Mouse (Mus musculus) ES-E14 (cell line): ENCODE measurements around the gene Maz. TPM values are rescaled to one million over a fixed set of nuclear protein-coding genes. Genes with fewer than 3 reads are reported as not detected.

Experiments used
- DNase-seq: peaks from one replicate; pipeline ENCODE4 v3.0.0-alpha.2; 2013; ENCODE audit warnings: low read depth, low spot score
- H3K27ac ChIP-seq: 2 replicates; pipeline ENCODE4 v1.5.1; 2012; ENCODE audit warnings: low read depth, mild to moderate bottlenecking, low read length, moderate library complexity, mixed read lengths; ENCODE audit not compliant: poor library complexity, insufficient read depth, severe bottlenecking
- H3K36me3 ChIP-seq: 2 replicates; pipeline ENCODE4 v1.6.1; 2012; ENCODE audit warnings: mild to moderate bottlenecking, low read length, moderate library complexity, mixed read lengths; ENCODE audit not compliant: control insufficient read depth, poor library complexity, insufficient read depth, severe bottlenecking
- H3K4me1 ChIP-seq, 2 experiments: fragments of 150-350 bp in 1 of 2; sonication (generic) in 1 of 2; 2 replicates each; pipeline ENCODE4 v1.6.1; 2012; ENCODE audit warnings: low read length in 2 of 2, mild to moderate bottlenecking in 1 of 2, mixed read lengths in 1 of 2; ENCODE audit not compliant: control insufficient read depth in 2 of 2, insufficient read depth in 2 of 2, poor library complexity in 1 of 2
- H3K4me3 ChIP-seq, 2 experiments: fragments of 150-350 bp in 1 of 2; sonication (generic) in 1 of 2; 2 replicates each; pipeline ENCODE4 v1.5.1; 2012; ENCODE audit warnings: low read length in 2 of 2, low read depth in 1 of 2, mild to moderate bottlenecking in 1 of 2, mixed read lengths in 1 of 2; ENCODE audit not compliant: insufficient read depth in 1 of 2, poor library complexity in 1 of 2, severe bottlenecking in 1 of 2
- H3K9ac ChIP-seq: 2 replicates; pipeline ENCODE4 v1.6.1; 2012; ENCODE audit warnings: low read depth, mild to moderate bottlenecking, low read length, mixed read lengths; ENCODE audit not compliant: poor library complexity, insufficient read depth, severe bottlenecking
- H3K9me3 ChIP-seq: fragments of 150-350 bp; sonication (generic); 2 replicates; pipeline ENCODE4 v1.6.1; 2012; ENCODE audit warnings: low read depth, mild to moderate bottlenecking, low read length; ENCODE audit not compliant: control insufficient read depth, insufficient read depth
- CHD2 ChIP-seq: IDR thresholded peaks from 2 replicates; pipeline ENCODE4 v1.6.1; 2014; ENCODE audit warnings: mild to moderate bottlenecking, low read depth, low read length, inconsistent platforms
- HCFC1 ChIP-seq: IDR thresholded peaks from 2 replicates; pipeline ENCODE4 v1.6.1; 2012; ENCODE audit warnings: low read length, inconsistent platforms, borderline replicate concordance; ENCODE audit not compliant: insufficient read depth
- MAFK ChIP-seq: IDR thresholded peaks from 2 replicates; pipeline ENCODE4 v1.6.1; 2014; ENCODE audit warnings: mild to moderate bottlenecking, low read depth, low read length, inconsistent platforms; ENCODE audit not compliant: insufficient read depth
- ZC3H11A ChIP-seq: IDR thresholded peaks from 2 replicates; pipeline ENCODE4 v1.6.1; 2012; ENCODE audit warnings: low read depth, mild to moderate bottlenecking, inconsistent platforms, low read length, borderline replicate concordance
- ZNF384 ChIP-seq: IDR thresholded peaks from 2 replicates; pipeline ENCODE4 v1.6.1; 2012; ENCODE audit warnings: low read depth, low read length, inconsistent platforms
- in situ Hi-C, 2 experiments: fragments of 600-800 bp; cut with MboI; formaldehyde crosslinking; loops; one replicate each; pipeline ENCODE4 v1.15.1; 2025; ENCODE audit warnings: low sequenced_read_pairs in 2 of 2, inconsistent platforms in 1 of 2; ENCODE audit not compliant: unreplicated experiment in 2 of 2
- total RNA-seq: library from RNA; depleted of rRNA; stranded (reverse); fragments of 300-350 nt; gene quantifications from 2 replicates; pipeline ENCODE4 v1.2.3, GENCODE M21; 2012

Maz gene
- total RNA-seq, 1 experiment, result 134 TPM

GRCm38 (mm10) chr7:127019306-127019960, 7.4 kb downstream of the Maz start:
- Histone ChIP-seq H3K9ac (no peak overlapping the region; the same call in 1 of the 2 replicates), H3K27ac (no peak overlapping the region), H3K4me1 (peaks cover 5 to 16% of the 10 kb centered on the region in 2 experiments; a peak in 2 of 4 replicates), H3K9me3 (no peaks in the 10 kb centered on the region), H3K4me3 (no peak overlapping the region), H3K36me3 (peaks cover 33% of the 10 kb centered on the region)
- in situ Hi-C loops, result no loop called here
- TF ChIP-seq HCFC1, result no peak
- no peak for TF ChIP-seq CHD2
- TF ChIP-seq ZNF384, result no peak
- TF ChIP-seq MAFK, result no peak
- TF ChIP-seq ZC3H11A, result no peak
- DNase-seq, result no peak

GRCm38 (mm10) chr7:127018416-127019305, 8.2 kb downstream of the Maz start:
- H3K27ac ChIP-seq, result no peak overlapping the region

GRCm38 (mm10) chr7:127017950-127018345, 8.9 kb downstream of the Maz start:
- H3K4me3 ChIP-seq, result no peak overlapping the region
- in situ Hi-C loops, result no loop called here
- no peaks in the 10 kb centered on the region for H3K9me3 ChIP-seq
- H3K27ac ChIP-seq, result no peak overlapping the region
- TF ChIP-seq MAFK, result no peak
- TF ChIP-seq HCFC1, result no peak
- no peak for TF ChIP-seq CHD2
- no peak for TF ChIP-seq ZNF384
- no peak for TF ChIP-seq ZC3H11A
- no peak for DNase-seq
- peaks cover 4 to 11% of the 10 kb centered on the region in 2 experiments; a peak in 3 of 4 replicates for H3K4me1 ChIP-seq
- peaks cover 21% of the 10 kb centered on the region for H3K36me3 ChIP-seq
- H3K9ac ChIP-seq, result 0 out of 2 replicates have a peak overlapping the region, but pooled peaks have one; percentile 14

More at GRCm38 (mm10) chr7:127018416-127019305, 8.2 kb downstream of the Maz start:
- Histone ChIP-seq H3K36me3 (peaks cover 25% of the 10 kb centered on the region), H3K9me3 (no peaks in the 10 kb centered on the region), H3K4me3 (no peak overlapping the region), H3K9ac (no peak overlapping the region), H3K4me1 (peaks cover 4 to 16% of the 10 kb centered on the region in 2 experiments; a peak in 2 of 4 replicates)
- DNase-seq, result no peak
- TF ChIP-seq ZNF384, result no peak
- TF ChIP-seq ZC3H11A, result no peak
- no peak for TF ChIP-seq MAFK
- no peak for TF ChIP-seq CHD2
- no peak for TF ChIP-seq HCFC1
- in situ Hi-C loops, result no loop called here

- in situ Hi-C loops, result no loop called here
- Histone ChIP-seq H3K9ac (peak within 1 kb of the TSS; percentile 95), H3K9me3 (no peaks in the 10 kb centered on the region), H3K4me3 (peak within 1 kb of the TSS; percentile 73 to 91), H3K4me1 (peaks cover 4 to 9% of the 10 kb centered on the region in 2 experiments; a peak in 3 of 4 replicates), H3K36me3 (peaks cover 14% of the 10 kb centered on the region), H3K27ac (peak within 1 kb of the TSS; percentile 84)
- peak; percentile 100 for DNase-seq
- no peak; the same call in 1 of the 2 replicates for TF ChIP-seq MAFK
- TF ChIP-seq ZNF384, result peak; percentile 76
- peak; percentile 93 for TF ChIP-seq HCFC1
Measured at GRCm38 (mm10) chr7:127016971-127017949, 9.6 kb downstream of the Maz start, which contains the start of gene Pagr1a. Gene Pagr1a, minus strand, starts transcription at chr7:127017352.
